29 mouse cellular contexts compared by ENCODE assay signal in genomic region chr10:23252180-23252579, GRCm38 (mm10).
DNase-seq lines count a peak whose midpoint lies in the region; ATAC-seq and TF ChIP-seq lines count a peak whose summit lies in the region.
"Had no signal": no experiment of that assay in that cellular context is flagged by ENCODE, and none has a peak within 500 bp of the region (broad histone marks: within the 10 kb centered on the region; RNA-seq: fewer than 3 reads in every experiment).

No protein-coding gene starts in this region.

- TF ChIP-seq POLR2A in CH12.LX (IDR thresholded peaks at IDR 0.05; ENCODE audit: low read depth, low read length) = no peak

- no peaks in the 10 kb centered on the region for H3K4me1 ChIP-seq in embryonic facial prominence, embryonic 14.5 days (ENCODE audit: control insufficient read depth, insufficient read depth, low read length)
- no peaks in the 10 kb centered on the region for H3K4me1 ChIP-seq in embryonic facial prominence, embryonic 10.5 days
- peaks cover 7% of the 10 kb centered on the region; the same call in 1 of the 2 replicates for H3K4me1 ChIP-seq in kidney, embryonic 16.5 days (ENCODE audit: insufficient read depth, low read length)
- H3K4me1 ChIP-seq in CH12.LX (ENCODE audit: control insufficient read depth in 1 of 2, insufficient read depth in 2 of 2) = 0 out of 4 replicates have a peak, but pooled peaks cover 0 to 3% of the 10 kb centered on the region in 2 experiments
- H3K4me1 ChIP-seq in intestine, embryonic 16.5 days (ENCODE audit: control insufficient read depth, insufficient read depth, low read length) = no peaks in the 10 kb centered on the region
- H3K4me1 ChIP-seq: embryonic facial prominence, embryonic 13.5 days; forebrain, embryonic 10.5 days; heart, embryonic 10.5 days; heart, embryonic 13.5 days had no signal

- 48% methylated on average over 4 of the region's 4 CpGs for WGBS in embryonic facial prominence, embryonic 14.5 days
- 67% methylated on average over 4 of the region's 4 CpGs for WGBS in embryonic facial prominence, embryonic 10.5 days
- 17% methylated on average over 4 of the region's 4 CpGs for WGBS in kidney, embryonic 16.5 days
- WGBS in intestine, embryonic 16.5 days = 77% methylated on average over 4 of the region's 4 CpGs

- DNase-seq in embryonic facial prominence, embryonic 14.5 days (ENCODE audit: low spot score) = peak; percentile 34
- no peak for DNase-seq in embryonic facial prominence, embryonic 10.5 days (ENCODE audit: low spot score)
- DNase-seq in kidney, adult 9 months = no peak
- peak; percentile 4 for DNase-seq in CH12.LX (ENCODE audit: extremely low read depth)
- DNase-seq in embryo, embryonic 10.5 days (ENCODE audit: low spot score) = peak; percentile 30
- DNase-seq in cerebellum, adult 11-12 months = no peak
- DNase-seq: adrenal gland, adult 8-10 months; adrenal gland, postnatal 25 days; B cell, adult 2 months; cerebellum, adult 18-20 months; cerebellum, adult 9-10 months; cerebellum, postnatal 14 days; gastrocnemius, postnatal 10 days; gastrocnemius, postnatal 36 days; heart, adult 2 months; heart, postnatal 14 days; heart, postnatal 4 days had no signal

- no peaks in the 10 kb centered on the region for H3K9me3 ChIP-seq in embryonic facial prominence, embryonic 14.5 days (ENCODE audit: control insufficient read depth, low read length)
- H3K9me3 ChIP-seq in embryonic facial prominence, embryonic 10.5 days = no peaks in the 10 kb centered on the region
- no peaks in the 10 kb centered on the region for H3K9me3 ChIP-seq in kidney, embryonic 16.5 days (ENCODE audit: low read length)
- H3K9me3 ChIP-seq in CH12.LX (replicated peaks; ENCODE audit: low read length) = no peaks in the 10 kb centered on the region
- H3K9me3 ChIP-seq in intestine, embryonic 16.5 days (ENCODE audit: control insufficient read depth, low read length) = no peaks in the 10 kb centered on the region
- H3K9me3 ChIP-seq: embryonic facial prominence, embryonic 13.5 days; forebrain, embryonic 10.5 days; forebrain, embryonic 13.5 days; heart, embryonic 10.5 days; heart, embryonic 13.5 days had no signal

- no peak overlapping the region for H3K9ac ChIP-seq in embryonic facial prominence, embryonic 14.5 days (ENCODE audit: low read depth, low read length)
- H3K9ac ChIP-seq in kidney, embryonic 16.5 days (replicated peaks; ENCODE audit: low read length) = no peak overlapping the region
- no peak overlapping the region for H3K9ac ChIP-seq in CH12.LX (ENCODE audit: insufficient read depth, low read depth)
- H3K9ac ChIP-seq in intestine, embryonic 16.5 days (ENCODE audit: low read depth, low read length) = no peak overlapping the region
- H3K9ac ChIP-seq: embryonic facial prominence, embryonic 13.5 days; forebrain, embryonic 13.5 days; heart, embryonic 13.5 days; hindbrain, embryonic 14.5 days had no signal

- H3K36me3 ChIP-seq in embryonic facial prominence, embryonic 14.5 days (ENCODE audit: control insufficient read depth, insufficient read depth, low read length) = no peaks in the 10 kb centered on the region
- no peaks in the 10 kb centered on the region for H3K36me3 ChIP-seq in embryonic facial prominence, embryonic 10.5 days (replicated peaks)
- H3K36me3 ChIP-seq in kidney, embryonic 16.5 days (ENCODE audit: insufficient read depth, low read length) = no peaks in the 10 kb centered on the region
- H3K36me3 ChIP-seq in CH12.LX (replicated peaks in 1 of 2; ENCODE audit: control insufficient read depth in 1 of 2, insufficient read depth in 1 of 2, low read length in 1 of 2) = no peaks in the 10 kb centered on the region
- H3K36me3 ChIP-seq in intestine, embryonic 16.5 days (ENCODE audit: control insufficient read depth, insufficient read depth, low read length) = no peaks in the 10 kb centered on the region
- H3K36me3 ChIP-seq: embryonic facial prominence, embryonic 13.5 days; forebrain, embryonic 10.5 days; heart, embryonic 10.5 days; heart, embryonic 13.5 days had no signal

- no peak overlapping the region for H3K4me3 ChIP-seq in embryonic facial prominence, embryonic 14.5 days (ENCODE audit: low read depth, low read length)
- H3K4me3 ChIP-seq in embryonic facial prominence, embryonic 10.5 days = no peak overlapping the region
- no peak overlapping the region for H3K4me3 ChIP-seq in kidney, embryonic 16.5 days (ENCODE audit: low read length)
- H3K4me3 ChIP-seq in CH12.LX (replicated peaks in 1 of 3; ENCODE audit: low read depth in 2 of 3, low read length in 2 of 3, poor library complexity in 1 of 3) = no peak overlapping the region
- H3K4me3 ChIP-seq in intestine, embryonic 16.5 days (ENCODE audit: low read length) = no peak overlapping the region
- H3K4me3 ChIP-seq: embryonic facial prominence, embryonic 13.5 days; forebrain, embryonic 10.5 days; forebrain, embryonic 13.5 days; heart, adult 2 months; heart, embryonic 10.5 days; heart, embryonic 13.5 days had no signal

- no peak for TF ChIP-seq EP300 in CH12.LX (IDR thresholded peaks at IDR 0.05; ENCODE audit: low read length)

- no peak for TF ChIP-seq RAD21 in CH12.LX (IDR thresholded peaks at IDR 0.05; ENCODE audit: low read depth, low read length)

- in situ Hi-C loops in CH12.LX (cut with MboI; ENCODE audit: low pct_ligation_motif_present, low pct_unique_long_range_greater_than_20kb, low sequenced_read_pairs) = no loop called here

- dilution Hi-C loops in CH12.LX (cut with MboI; ENCODE audit: extremely low pct_ligation_motif_present, extremely low pct_unique_long_range_greater_than_20kb, low sequenced_read_pairs) = no loop called here

- H3K27me3 ChIP-seq in embryonic facial prominence, embryonic 14.5 days (replicated peaks; ENCODE audit: control insufficient read depth, insufficient read depth, low read length) = no peaks in the 10 kb centered on the region
- H3K27me3 ChIP-seq in embryonic facial prominence, embryonic 10.5 days (replicated peaks; ENCODE audit: low read depth, poor library complexity, severe bottlenecking) = no peaks in the 10 kb centered on the region
- H3K27me3 ChIP-seq in kidney, embryonic 16.5 days (ENCODE audit: insufficient read depth, low read length) = no peaks in the 10 kb centered on the region
- H3K27me3 ChIP-seq in CH12.LX (replicated peaks) = no peaks in the 10 kb centered on the region
- no peaks in the 10 kb centered on the region for H3K27me3 ChIP-seq in intestine, embryonic 16.5 days (replicated peaks; ENCODE audit: control insufficient read depth, insufficient read depth, low read length)
- H3K27me3 ChIP-seq: embryonic facial prominence, embryonic 13.5 days; forebrain, embryonic 13.5 days; heart, embryonic 13.5 days had no signal

- H3K4me2 ChIP-seq in embryonic facial prominence, embryonic 14.5 days (ENCODE audit: low read depth, low read length) = no peak overlapping the region
- no peak overlapping the region for H3K4me2 ChIP-seq in kidney, embryonic 16.5 days (replicated peaks; ENCODE audit: low read depth, low read length)
- no peak overlapping the region for H3K4me2 ChIP-seq in CH12.LX (ENCODE audit: insufficient read depth, low read depth, poor library complexity, severe bottlenecking)
- H3K4me2 ChIP-seq in intestine, embryonic 16.5 days (ENCODE audit: low read depth, low read length) = no peak overlapping the region
- H3K4me2 ChIP-seq: embryonic facial prominence, embryonic 13.5 days; forebrain, embryonic 13.5 days; heart, embryonic 13.5 days; hindbrain, embryonic 14.5 days had no signal

- no peak for ATAC-seq in embryonic facial prominence, embryonic 14.5 days (ENCODE audit: low read depth)
- ATAC-seq in kidney, embryonic 16.5 days (ENCODE audit: low FRiP score, low TSS enrichment) = peak; percentile 78
- no peak for ATAC-seq in intestine, embryonic 16.5 days
- ATAC-seq: activated CD4-positive, CD25-positive, alpha-beta regulatory T cell, adult 4 months; forebrain, embryonic 13.5 days; forebrain, embryonic 16.5 days; hindbrain, postnatal 0 days; inflammation-experienced regulatory T-cells, adult 6 months had no signal

- TF ChIP-seq CTCF in CH12.LX (conservative IDR thresholded peaks at IDR 0.05 in 1 of 2, IDR thresholded peaks at IDR 0.05 in 1 of 2; ENCODE audit: low read depth in 2 of 2, low read length in 2 of 2) = no peak

- no peaks in the 10 kb centered on the region for H3K79me2 ChIP-seq in CH12.LX (replicated peaks; ENCODE audit: control insufficient read depth, extremely low read depth, insufficient read depth, poor library complexity, severe bottlenecking)

- no peak overlapping the region for H3K27ac ChIP-seq in embryonic facial prominence, embryonic 14.5 days (replicated peaks; ENCODE audit: low read depth, low read length)
- no peak overlapping the region for H3K27ac ChIP-seq in embryonic facial prominence, embryonic 10.5 days (replicated peaks)
- H3K27ac ChIP-seq in kidney, embryonic 16.5 days (ENCODE audit: low read length) = no peak overlapping the region
- no peak overlapping the region for H3K27ac ChIP-seq in CH12.LX (ENCODE audit: insufficient read depth, low read depth)
- no peak overlapping the region for H3K27ac ChIP-seq in intestine, embryonic 16.5 days (ENCODE audit: low read length)
- H3K27ac ChIP-seq: embryonic facial prominence, embryonic 13.5 days; forebrain, embryonic 10.5 days; forebrain, embryonic 13.5 days; heart, adult 2 months; heart, embryonic 10.5 days; heart, embryonic 13.5 days; hindbrain, embryonic 14.5 days; hindbrain, postnatal 0 days had no signal

TF ChIP-seq in CH12.LX, 34 proteins besides CTCF, POLR2A, EP300 and RAD21:
- TF ChIP-seq BHLHE40 (IDR thresholded peaks at IDR 0.05; ENCODE audit: low read depth, low read length) = 0 out of 2 replicates have a peak, but pooled peaks have one; percentile 3
- TF ChIP-seq ZMIZ1 (IDR thresholded peaks at IDR 0.05; ENCODE audit: low read depth, low read length) = no peak
- no peak for TF ChIP-seq ZKSCAN1 (IDR thresholded peaks at IDR 0.05; ENCODE audit: borderline replicate concordance, low read depth, low read length)
- TF ChIP-seq SIN3A (IDR thresholded peaks at IDR 0.05; ENCODE audit: low read length) = no peak
- TF ChIP-seq NELFE (IDR thresholded peaks at IDR 0.05; ENCODE audit: low read depth, low read length) = no peak
- TF ChIP-seq SMC3 (IDR thresholded peaks at IDR 0.05; ENCODE audit: low read depth, low read length) = no peak
- TF ChIP-seq TBP (conservative IDR thresholded peaks at IDR 0.05; ENCODE audit: low read depth, low read length) = no peak
- TF ChIP-seq CHD2 (IDR thresholded peaks at IDR 0.05; ENCODE audit: low read length) = no peak
- TF ChIP-seq USF2 (conservative IDR thresholded peaks at IDR 0.05; ENCODE audit: low read depth, low read length) = no peak

Comparison
In these comparisons a context has a peak if more than half of its experiments do, and no peak if none do; other contexts are left out.
1. DNase-seq: peak in embryonic facial prominence, embryonic 14.5 days (single experiment), CH12.LX (single experiment) and embryo, embryonic 10.5 days (single experiment); none in embryonic facial prominence, embryonic 10.5 days (single experiment), kidney, adult 9 months (single experiment) and cerebellum, adult 11-12 months (single experiment).